Mouse (Mus musculus): ENCODE results near the gene Gm21833.
"Not testable (repeated sequence)": the region's sequence is repeated elsewhere in the genome, so short reads cannot be mapped to it uniquely, and the experiment has no call there.

Gm21833 gene

GRCm38 (mm10) chr16:82828082-82828481 lies at the start of gene Gm21833:
Gene Gm21833 (plus strand): TSS chr16:82828382.
- DNase-seq (ENCODE audit: low spot score), result not testable (repeated sequence)

GRCm38 (mm10) chr16:82789521-82789920 lies 38.7 kb upstream of the Gm21833 start:
- DNase-seq (ENCODE audit: low spot score), result no peak

GRCm38 (mm10) chr16:82796489-82796888 lies 31.7 kb upstream of the Gm21833 start:
- DNase-seq (ENCODE audit: low spot score), result no peak

- DNase-seq (ENCODE audit: low spot score), result no peak
These were observed 12.9 kb upstream of the Gm21833 start for GRCm38 (mm10) chr16:82815255-82815654.

- DNase-seq (ENCODE audit: low spot score), result no peak
These were observed 11.6 kb upstream of the Gm21833 start for GRCm38 (mm10) chr16:82816615-82817014.

- DNase-seq (ENCODE audit: low spot score), result no peak
These were observed 27.6 kb downstream of the Gm21833 start for GRCm38 (mm10) chr16:82855752-82856151.

- no peak for DNase-seq (ENCODE audit: low spot score)
These were observed 36.4 kb downstream of the Gm21833 start for GRCm38 (mm10) chr16:82864590-82864989.
